Mouse (Mus musculus) ES-E14 (cell line): ENCODE measurements at regions not wholly inside any gene's neighbourhood (a gene's known extent, or its start where the extent isn't known, plus 50 kb on each side); places are given as distances from the start of the nearest gene placed in this dataset.

Experiments
- CHD2 ChIP-seq: IDR thresholded peaks from 2 replicates; pipeline ENCODE4 v1.6.1; 2014; ENCODE audit warnings: mild to moderate bottlenecking, low read depth, low read length, inconsistent platforms
- HCFC1 ChIP-seq: IDR thresholded peaks from 2 replicates; pipeline ENCODE4 v1.6.1; 2012; ENCODE audit warnings: low read length, inconsistent platforms, borderline replicate concordance; ENCODE audit not compliant: insufficient read depth
- MAFK ChIP-seq: IDR thresholded peaks from 2 replicates; pipeline ENCODE4 v1.6.1; 2014; ENCODE audit warnings: mild to moderate bottlenecking, low read depth, low read length, inconsistent platforms; ENCODE audit not compliant: insufficient read depth
- ZC3H11A ChIP-seq: IDR thresholded peaks from 2 replicates; pipeline ENCODE4 v1.6.1; 2012; ENCODE audit warnings: low read depth, mild to moderate bottlenecking, inconsistent platforms, low read length, borderline replicate concordance
- ZNF384 ChIP-seq: IDR thresholded peaks from 2 replicates; pipeline ENCODE4 v1.6.1; 2012; ENCODE audit warnings: low read depth, low read length, inconsistent platforms

DNA sequence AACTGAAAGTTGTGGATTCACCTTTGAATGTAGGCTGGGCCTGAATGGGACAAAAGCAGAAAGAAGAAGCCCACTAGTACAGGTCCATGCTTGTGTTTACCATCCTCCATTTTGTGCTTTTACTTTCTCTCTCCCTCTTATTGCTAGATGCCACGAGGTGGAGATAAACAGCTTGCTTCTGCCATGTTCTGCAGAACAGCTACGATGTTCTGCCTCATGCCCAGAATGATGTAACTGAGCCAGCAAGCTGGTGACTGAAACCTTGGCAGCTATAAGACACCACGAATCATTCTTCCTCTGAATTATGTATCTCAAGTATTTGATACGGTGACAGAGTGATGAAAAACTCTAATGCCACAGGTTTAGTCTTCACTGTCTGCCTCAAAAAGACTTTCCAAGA is 1694.1 kb upstream of the Gm37988 start:
- no peak for TF ChIP-seq MAFK
- TF ChIP-seq ZC3H11A, result no peak
- TF ChIP-seq CHD2, result no peak
- no peak for TF ChIP-seq HCFC1
- no peak for TF ChIP-seq ZNF384
